Mouse (Mus musculus): Measurements from ENCODE around the gene Car2.

DNA sequence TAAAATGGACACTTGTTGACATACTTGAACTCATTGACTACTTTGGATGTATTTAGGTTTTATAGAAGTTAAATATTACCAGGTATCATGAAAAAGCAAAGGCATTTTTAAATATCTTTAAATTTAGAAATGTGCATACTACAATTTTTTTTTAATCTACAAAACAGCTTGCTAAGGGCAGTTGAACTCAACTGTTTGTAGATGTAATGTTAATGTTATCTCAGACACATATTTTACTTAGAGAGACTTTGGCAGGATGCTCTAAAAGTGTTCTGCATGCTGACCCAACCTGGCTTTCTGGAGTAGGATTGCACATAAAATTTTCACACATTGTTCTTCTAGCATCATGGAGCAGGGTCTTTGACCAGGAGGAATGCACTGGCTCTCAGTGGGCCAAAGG, 4.1 kb upstream of the Car2 start:
- TF ChIP-seq CTCF (IDR thresholded peaks at IDR 0.05; ENCODE audit: extremely low read depth, insufficient read depth, low read length) = no peak
- TF ChIP-seq POLR2A (IDR thresholded peaks at IDR 0.05; ENCODE audit: extremely low read depth, insufficient read depth, low read length) = no peak

Data from cortical plate, adult 2 months (tissue).